Mouse (Mus musculus): ENCODE measurements around the gene N4bp2l1.

GRCm38 (mm10) chr5:150589945-150590344 is 7.0 kb downstream of the N4bp2l1 start:
- TF ChIP-seq GATA1 (IDR thresholded peaks at IDR 0.05; ENCODE audit: low read length) (no peak), TAL1 (IDR thresholded peaks at IDR 0.05; ENCODE audit: low read length) (no peak)
